In genomic region chr4:126468925-126469324, GRCm38 (mm10) we compare ENCODE assay signal across 7 mouse cellular contexts. TPM values are rescaled to one million over a fixed set of nuclear protein-coding genes. Genes with fewer than 3 reads are reported as not detected.
A peak's percentile ranks its signal among the peaks of the same experiment; 100 is the strongest.
DNase-seq lines count a peak whose midpoint lies in the region; ATAC-seq and TF ChIP-seq lines count a peak whose summit lies in the region.

No protein-coding gene starts in this region.

- peaks cover 50% of the 10 kb centered on the region for H3K4me1 ChIP-seq in megakaryocyte, embryonic 14.5 days
- H3K4me1 ChIP-seq in embryonic fibroblast, embryonic 13.5 days (ENCODE audit: control insufficient read depth, insufficient read depth, low read length), result no peaks in the 10 kb centered on the region
- peaks cover 20% of the 10 kb centered on the region for H3K4me1 ChIP-seq in limb, embryonic 14.5 days (ENCODE audit: control insufficient read depth, insufficient read depth, low read length)
- H3K4me1 ChIP-seq in stomach, embryonic 16.5 days (ENCODE audit: control insufficient read depth, insufficient read depth, low read length), result peaks cover 31% of the 10 kb centered on the region

- 0 out of 2 replicates have a peak overlapping the region, but pooled peaks have one; percentile 6 for H3K9ac ChIP-seq in limb, embryonic 14.5 days (ENCODE audit: low read depth, low read length, severe bottlenecking)
- H3K9ac ChIP-seq in stomach, embryonic 16.5 days (ENCODE audit: low read length), result peak overlapping the region; percentile 38; the same call in 1 of the 2 replicates

- H3K36me3 ChIP-seq in megakaryocyte, embryonic 14.5 days (replicated peaks; ENCODE audit: low read length), result no peaks in the 10 kb centered on the region
- no peaks in the 10 kb centered on the region for H3K36me3 ChIP-seq in limb, embryonic 14.5 days (ENCODE audit: control insufficient read depth, insufficient read depth, low read length)
- no peaks in the 10 kb centered on the region for H3K36me3 ChIP-seq in stomach, embryonic 16.5 days (ENCODE audit: control insufficient read depth, insufficient read depth, low read length)

- TF ChIP-seq CTCF in embryonic fibroblast, embryonic 13.5 days (IDR thresholded peaks at IDR 0.05; ENCODE audit: borderline replicate concordance, insufficient read depth, low read length), result no peak

- H3K27ac ChIP-seq in embryonic fibroblast, embryonic 13.5 days (ENCODE audit: insufficient read depth, low read length), result no peak overlapping the region
- H3K27ac ChIP-seq in limb, embryonic 14.5 days (replicated peaks; ENCODE audit: low read depth, low read length), result no peak overlapping the region
- H3K27ac ChIP-seq in stomach, embryonic 16.5 days (ENCODE audit: low read length), result no peak overlapping the region

- no peak for TF ChIP-seq POLR2A in embryonic fibroblast, embryonic 13.5 days (IDR thresholded peaks at IDR 0.05; ENCODE audit: low read depth, low read length)
- no peak for TF ChIP-seq POLR2A in limb, embryonic 14.5 days (IDR thresholded peaks at IDR 0.05; ENCODE audit: borderline replicate concordance, extremely low read depth, insufficient read depth, insufficient read length)

- H3K9me3 ChIP-seq in megakaryocyte, embryonic 14.5 days, result no peaks in the 10 kb centered on the region
- no peaks in the 10 kb centered on the region for H3K9me3 ChIP-seq in limb, embryonic 14.5 days (ENCODE audit: control insufficient read depth, low read length)
- H3K9me3 ChIP-seq in stomach, embryonic 16.5 days (replicated peaks; ENCODE audit: control insufficient read depth, low read length), result no peaks in the 10 kb centered on the region

- peak overlapping the region; percentile 81 for H3K4me2 ChIP-seq in limb, embryonic 14.5 days (replicated peaks; ENCODE audit: low read depth, low read length, severe bottlenecking)
- peak overlapping the region; percentile 77 for H3K4me2 ChIP-seq in stomach, embryonic 16.5 days (ENCODE audit: low read depth, low read length)

- H3K27me3 ChIP-seq in megakaryocyte, embryonic 14.5 days (replicated peaks), result no peaks in the 10 kb centered on the region
- H3K27me3 ChIP-seq in limb, embryonic 14.5 days (ENCODE audit: control insufficient read depth, insufficient read depth, low read length), result no peaks in the 10 kb centered on the region
- H3K27me3 ChIP-seq in stomach, embryonic 16.5 days (ENCODE audit: control insufficient read depth, insufficient read depth, low read length), result no peaks in the 10 kb centered on the region

- intact Hi-C loops in left cerebral cortex, postnatal 36 days (cut with DNase I), result no loop called here

- DNase-seq in limb, embryonic 14.5 days (ENCODE audit: low spot score), result no peak
- no peak for DNase-seq in left cerebral cortex, postnatal 36 days (ENCODE audit: low spot score in 2 of 2)
- DNase-seq in cerebellum, adult 9-11 months, result no peak

- WGBS in limb, embryonic 14.5 days, result 10% methylated on average over 8 of the region's 8 CpGs
- WGBS in stomach, embryonic 16.5 days, result 4% methylated on average over 8 of the region's 8 CpGs

- no peak for ATAC-seq in megakaryocyte, adult 5-6 weeks (ENCODE audit: poor library complexity, severe bottlenecking)
- ATAC-seq in limb, embryonic 14.5 days (ENCODE audit: low FRiP score, low read depth), result no peak
- no peak for ATAC-seq in stomach, embryonic 16.5 days (ENCODE audit: insufficient read depth, low FRiP score)

- H3K4me3 ChIP-seq in megakaryocyte, embryonic 14.5 days (replicated peaks), result peak overlapping the region; percentile 96
- 0 out of 2 replicates have a peak overlapping the region, but pooled peaks have one; percentile 9 for H3K4me3 ChIP-seq in embryonic fibroblast, embryonic 13.5 days (ENCODE audit: insufficient read depth, low read length)
- peak overlapping the region; percentile 89 for H3K4me3 ChIP-seq in limb, embryonic 14.5 days (replicated peaks; ENCODE audit: low read length)
- H3K4me3 ChIP-seq in stomach, embryonic 16.5 days (replicated peaks; ENCODE audit: low read length), result peak overlapping the region; percentile 90

RNA-seq across cellular contexts. Expression of gene Ago1, which starts 0.5 kb away (rescaled TPM):
- polyA plus RNA-seq in megakaryocyte, embryonic 14.5 days (2012; ENCODE audit: insufficient read depth, low replicate concordance), result 2.3 and 3.6 TPM in 2 replicates
- total RNA-seq in megakaryocyte, adult 5-6 weeks (2015), result 7.7 and 9.4 TPM in 2 replicates
- total RNA-seq in megakaryocyte, adult 5-6 weeks (2017), result 10.7 and 11.4 TPM in 2 replicates
- 26.6 and 27.0 TPM in 2 replicates for polyA plus RNA-seq in embryonic fibroblast, embryonic 13.5 days (2011; ENCODE audit: insufficient read length, low read depth, missing spikeins)
- polyA plus RNA-seq in limb, embryonic 14.5 days (2012; rRNA removed), result 22.6 and 25.9 TPM in 2 replicates
- polyA plus RNA-seq in limb, embryonic 14.5 days (2014; fragmentation: Nextera tagmentation; extraction: Ambion mirVana), result 7.2 and 9.2 TPM in 2 replicates
- 4.3 and 4.4 TPM in 2 replicates for polyA plus RNA-seq in stomach, embryonic 16.5 days (2015; fragmentation: Nextera tagmentation; extraction: Ambion mirVana)
- 10 to 100 TPM; 44.3 to 49.1 TPM for total RNA-seq in left cerebral cortex, postnatal 36 days (2021)

RNA-seq across cellular contexts. Expression of gene Ago3, which starts 39.6 kb away (rescaled TPM):
- polyA plus RNA-seq in megakaryocyte, embryonic 14.5 days (2012; ENCODE audit: insufficient read depth, low replicate concordance), result 0.02 and 4.4 TPM in 2 replicates
- total RNA-seq in megakaryocyte, adult 5-6 weeks (2015), result 10.0 and 11.2 TPM in 2 replicates
- total RNA-seq in megakaryocyte, adult 5-6 weeks (2017), result 6.1 and 8.4 TPM in 2 replicates
- 18.0 and 22.7 TPM in 2 replicates for polyA plus RNA-seq in embryonic fibroblast, embryonic 13.5 days (2011; ENCODE audit: insufficient read length, low read depth, missing spikeins)
- 6.2 and 6.6 TPM in 2 replicates for polyA plus RNA-seq in limb, embryonic 14.5 days (2012; rRNA removed)
- 11.4 and 14.3 TPM in 2 replicates for polyA plus RNA-seq in limb, embryonic 14.5 days (2014; fragmentation: Nextera tagmentation; extraction: Ambion mirVana)
- 16.4 and 16.8 TPM in 2 replicates for polyA plus RNA-seq in stomach, embryonic 16.5 days (2015; fragmentation: Nextera tagmentation; extraction: Ambion mirVana)
- total RNA-seq in left cerebral cortex, postnatal 36 days (2021), result 10 to 100 TPM; 23.7 to 43.1 TPM

Comparison
In these comparisons a context has a peak if more than half of its experiments do, and no peak if none do; other contexts are left out.
1. H3K4me3 ChIP-seq: peak in every context shown above with its lines; median percentile 96 in megakaryocyte, embryonic 14.5 days; 90 in stomach, embryonic 16.5 days; 89 in limb, embryonic 14.5 days; 9 in embryonic fibroblast, embryonic 13.5 days.